ENCODE assay signal across 8 mouse cellular contexts in the genomic region with DNA sequence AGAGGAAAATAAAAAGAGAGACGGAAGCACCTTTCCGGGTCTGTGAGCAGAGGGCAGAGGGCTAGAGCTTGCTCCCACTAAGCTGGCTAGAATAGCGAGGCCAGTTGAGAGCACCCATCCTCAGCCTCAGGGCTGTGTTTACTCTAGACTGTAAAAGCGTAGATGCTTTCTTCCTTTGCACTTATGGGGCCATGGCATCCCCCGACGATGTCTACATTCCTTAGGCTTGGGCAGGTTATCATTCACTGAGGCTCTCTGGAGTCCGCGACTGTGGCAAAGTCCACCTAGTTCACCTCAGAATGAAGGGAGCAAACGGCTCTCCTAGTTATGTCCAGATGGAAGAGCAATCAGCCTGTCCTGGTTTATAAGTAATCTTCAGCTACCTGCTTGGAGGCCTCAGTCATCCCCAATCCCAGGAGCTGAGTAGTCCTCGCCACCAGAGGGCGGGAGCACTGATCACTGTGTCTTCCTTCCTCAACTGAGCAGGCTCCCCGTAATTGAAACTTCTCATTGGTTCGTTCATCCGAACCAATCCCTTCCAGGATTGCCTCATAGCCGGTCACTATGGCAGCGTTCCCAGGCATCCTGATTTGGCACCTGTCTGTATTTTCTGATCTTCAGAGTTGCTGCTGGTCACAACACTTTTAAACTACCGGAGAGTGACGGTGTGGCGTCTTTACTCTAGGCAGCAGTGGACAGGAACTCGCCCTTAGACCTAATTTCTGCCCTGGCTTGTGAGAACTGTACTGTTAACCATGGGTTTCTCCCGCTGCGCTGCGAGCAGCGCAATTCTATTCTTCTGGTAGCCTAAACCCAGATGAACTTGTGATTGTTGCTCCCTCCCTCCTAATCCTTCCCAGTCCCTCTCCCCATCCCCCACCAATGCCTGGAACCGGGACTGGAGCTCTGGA. TPM values are rescaled to one million over a fixed set of nuclear protein-coding genes. Genes with fewer than 3 reads are reported as not detected.
DNase-seq lines count a peak whose midpoint lies in the region; ATAC-seq and TF ChIP-seq lines count a peak whose summit lies in the region.

No protein-coding gene starts in this region.

- no peaks in the 10 kb centered on the region for H3K27me3 ChIP-seq in hindbrain, postnatal 0 days (ENCODE audit: insufficient read depth, low read length)

- peak overlapping the region; percentile 35; the same call in 1 of the 2 replicates for H3K9ac ChIP-seq in hindbrain, postnatal 0 days (replicated peaks; ENCODE audit: low read length)

- H3K27ac ChIP-seq in hindbrain, postnatal 0 days, result no peak overlapping the region

- no peaks in the 10 kb centered on the region for H3K9me3 ChIP-seq in hindbrain, postnatal 0 days (ENCODE audit: low read length)

- WGBS in hindbrain, postnatal 0 days, result 25% methylated on average over 25 of the region's 25 CpGs

- peak; percentile 82 for TF ChIP-seq CTCF in hindbrain, postnatal 0 days (IDR thresholded peaks at IDR 0.05; ENCODE audit: low read depth)

- H3K4me3 ChIP-seq in hindbrain, postnatal 0 days (ENCODE audit: low read length), result peak overlapping the region; percentile 36

- H3K36me3 ChIP-seq in hindbrain, postnatal 0 days (ENCODE audit: insufficient read depth, low read length), result no peaks in the 10 kb centered on the region

- peak; percentile 99 for ATAC-seq in hindbrain, postnatal 0 days

- H3K4me1 ChIP-seq in hindbrain, postnatal 0 days (ENCODE audit: insufficient read depth, low read length), result peaks cover 7% of the 10 kb centered on the region; the same call in 1 of the 2 replicates

- peak overlapping the region; percentile 76 for H3K4me2 ChIP-seq in hindbrain, postnatal 0 days (ENCODE audit: low read depth, low read length)

- peak; percentile 62 to 90 for DNase-seq in adrenal gland, adult (ENCODE audit: inconsistent age in 2 of 2, low spot score in 1 of 2)
- peak; percentile 91 for DNase-seq in embryo, embryonic 10.5 days (ENCODE audit: low spot score)
- peak; percentile 79 for DNase-seq in gastrocnemius, postnatal 10 days
- peak; percentile 89 for DNase-seq in hindbrain, postnatal 0 days (ENCODE audit: low spot score)
- DNase-seq in left cerebral cortex, adult 11 months (ENCODE audit: low spot score), result peak; percentile 51
- peak; percentile 86 for DNase-seq in lung, postnatal 25 days (ENCODE audit: low spot score)
- peak; percentile 87 for DNase-seq in retina, embryonic 14.5 days (ENCODE audit: low spot score)
- peak; percentile 50 to 53 for DNase-seq in thymus, postnatal 36 days

RNA-seq across cellular contexts. Expression of a gene that starts 23.2 kb away (rescaled TPM):
- 1 to 10 TPM; 6.8 to 7.1 TPM for total RNA-seq in gastrocnemius, postnatal 10 days (2021)
- total RNA-seq in hindbrain, postnatal 0 days (2014; rRNA removed), result 13.7 and 15.3 TPM in 2 replicates
- 16.9 and 19.0 TPM in 2 replicates for polyA plus RNA-seq in hindbrain, postnatal 0 days (2015; fragmentation: Nextera tagmentation; extraction: Ambion mirVana)

RNA-seq across cellular contexts. Expression of a gene that starts 55.4 kb away (rescaled TPM):
- not detected for total RNA-seq in gastrocnemius, postnatal 10 days (2021)
- not detected in 2 replicates for total RNA-seq in hindbrain, postnatal 0 days (2014; rRNA removed)
- polyA plus RNA-seq in hindbrain, postnatal 0 days (2015; fragmentation: Nextera tagmentation; extraction: Ambion mirVana), result not detected in 2 replicates
